In genomic region chr2:134871692-134872489, GRCm38 (mm10) we compare ENCODE assay signal across 12 mouse cellular contexts.
DNase-seq lines count a peak whose midpoint lies in the region; ATAC-seq and TF ChIP-seq lines count a peak whose summit lies in the region.
"Had no signal": no experiment of that assay in that cellular context is flagged by ENCODE, and none has a peak within 500 bp of the region (broad histone marks: within the 10 kb centered on the region; RNA-seq: fewer than 3 reads in every experiment).

No protein-coding gene starts in this region.

- no peak for TF ChIP-seq POLR2A in liver, adult 2 months (IDR thresholded peaks at IDR 0.05; ENCODE audit: extremely low read depth, insufficient read depth, low read length)

- H3K27me3 ChIP-seq in forebrain, embryonic 10.5 days (ENCODE audit: poor library complexity, severe bottlenecking) = no peaks in the 10 kb centered on the region
- no peaks in the 10 kb centered on the region for H3K27me3 ChIP-seq in forebrain, embryonic 14.5 days (replicated peaks; ENCODE audit: control insufficient read depth, insufficient read depth, low read length)
- H3K27me3 ChIP-seq in lung, postnatal 0 days (replicated peaks; ENCODE audit: insufficient read depth, low read length) = no peaks in the 10 kb centered on the region
- no peaks in the 10 kb centered on the region for H3K27me3 ChIP-seq in liver, adult 2 months (ENCODE audit: control insufficient read depth, insufficient read depth, low read length)
- H3K27me3 ChIP-seq in neural tube, embryonic 15.5 days (replicated peaks) = no peaks in the 10 kb centered on the region

- H3K9ac ChIP-seq in forebrain, embryonic 14.5 days (ENCODE audit: low read length) = no peak overlapping the region
- H3K9ac ChIP-seq in lung, postnatal 0 days (replicated peaks; ENCODE audit: low read depth) = no peak overlapping the region
- H3K9ac ChIP-seq in liver, adult 2 months (ENCODE audit: low read depth, low read length) = no peak overlapping the region
- no peak overlapping the region for H3K9ac ChIP-seq in neural tube, embryonic 15.5 days (replicated peaks)

- no peak for TF ChIP-seq EP300 in lung, postnatal 0 days (IDR thresholded peaks at IDR 0.05)

- no peak for TF ChIP-seq CTCF in lung, postnatal 0 days (IDR thresholded peaks at IDR 0.05)
- TF ChIP-seq CTCF in liver, adult 2 months (IDR thresholded peaks at IDR 0.05; ENCODE audit: low read depth, low read length) = no peak

- H3K4me2 ChIP-seq in forebrain, embryonic 14.5 days (ENCODE audit: low read length) = no peak overlapping the region
- H3K4me2 ChIP-seq in lung, postnatal 0 days (replicated peaks; ENCODE audit: low read depth, low read length) = 0 out of 2 replicates have a peak overlapping the region, but pooled peaks have one; percentile 6
- no peak overlapping the region for H3K4me2 ChIP-seq in neural tube, embryonic 15.5 days

- no peaks in the 10 kb centered on the region for H3K36me3 ChIP-seq in forebrain, embryonic 10.5 days (replicated peaks)
- H3K36me3 ChIP-seq in forebrain, embryonic 14.5 days (ENCODE audit: control insufficient read depth, insufficient read depth, low read length) = no peaks in the 10 kb centered on the region
- no peaks in the 10 kb centered on the region for H3K36me3 ChIP-seq in lung, postnatal 0 days (ENCODE audit: insufficient read depth, low read length)
- H3K36me3 ChIP-seq in liver, adult 2 months (ENCODE audit: control insufficient read depth, insufficient read depth, low read length) = no peaks in the 10 kb centered on the region
- no peaks in the 10 kb centered on the region for H3K36me3 ChIP-seq in neural tube, embryonic 15.5 days

- 0 out of 2 replicates have a peak overlapping the region, but pooled peaks have one; percentile 25 for H3K27ac ChIP-seq in forebrain, embryonic 10.5 days
- H3K27ac ChIP-seq in forebrain, embryonic 14.5 days (ENCODE audit: low read depth, low read length) = no peak overlapping the region
- 0 out of 2 replicates have a peak overlapping the region, but pooled peaks have one; percentile 32 for H3K27ac ChIP-seq in lung, postnatal 0 days (ENCODE audit: low read length)
- H3K27ac ChIP-seq in liver, adult 2 months (replicated peaks; ENCODE audit: insufficient read depth, low read depth, low read length) = peak overlapping the region; percentile 25
- H3K27ac ChIP-seq in neural tube, embryonic 15.5 days (replicated peaks) = no peak overlapping the region
- H3K27ac ChIP-seq: kidney, postnatal 0 days; macrophage had no signal

- no peak overlapping the region for H3K4me3 ChIP-seq in forebrain, embryonic 10.5 days
- H3K4me3 ChIP-seq in forebrain, embryonic 14.5 days (ENCODE audit: low read depth, low read length) = no peak overlapping the region
- H3K4me3 ChIP-seq in lung, postnatal 0 days (ENCODE audit: low read depth, low read length) = no peak overlapping the region
- no peak overlapping the region for H3K4me3 ChIP-seq in liver, adult 2 months (ENCODE audit: insufficient read depth, low read depth, low read length)
- H3K4me3 ChIP-seq in neural tube, embryonic 15.5 days (replicated peaks) = no peak overlapping the region

- peaks cover 15% of the 10 kb centered on the region; the same call in 1 of the 2 replicates for H3K79me2 ChIP-seq in liver, adult 2 months (ENCODE audit: control insufficient read depth, insufficient read depth, low read length)

- 85% methylated on average over 9 of the region's 9 CpGs for WGBS in forebrain, embryonic 10.5 days
- 66% methylated on average over 9 of the region's 9 CpGs for WGBS in forebrain, embryonic 14.5 days
- 26% methylated on average over 9 of the region's 9 CpGs for WGBS in lung, postnatal 0 days
- WGBS in liver, adult 2 months = 72% methylated on average over 9 of the region's 9 CpGs
- WGBS in neural tube, embryonic 15.5 days = 52% methylated on average over 9 of the region's 9 CpGs

- DNase-seq in forebrain, embryonic 10.5 days (ENCODE audit: extremely low spot score, low spot score) = no peak
- no peak for DNase-seq in forebrain, embryonic 14.5 days (ENCODE audit: low spot score)
- DNase-seq in lung, postnatal 0 days (ENCODE audit: low spot score) = peak; percentile 31
- DNase-seq in lung, adult 18-20 months = no peak
- no peak for DNase-seq in liver, adult 2 months (ENCODE audit: extremely low read depth, low read depth, low spot score)
- DNase-seq in ovary, postnatal 36 days (ENCODE audit: low spot score) = no peak
- DNase-seq: cerebellum, adult 8-10 months; right cerebral cortex, postnatal 14 days had no signal

- no peak for ATAC-seq in forebrain, embryonic 14.5 days
- peak; percentile 26; the same call in 1 of the 2 replicates for ATAC-seq in lung, postnatal 0 days
- 0 out of 2 replicates have a peak, but pooled peaks have one; percentile 57 for ATAC-seq in neural tube, embryonic 15.5 days (ENCODE audit: low FRiP score)
- ATAC-seq in cerebellum, adult (ENCODE audit: insufficient number of reproducible peaks, low FRiP score, low TSS enrichment) = no peak

- H3K9me3 ChIP-seq in forebrain, embryonic 10.5 days = no peaks in the 10 kb centered on the region
- no peaks in the 10 kb centered on the region for H3K9me3 ChIP-seq in forebrain, embryonic 14.5 days (replicated peaks; ENCODE audit: control insufficient read depth, low read length)
- H3K9me3 ChIP-seq in lung, postnatal 0 days (ENCODE audit: low read length) = no peaks in the 10 kb centered on the region
- no peaks in the 10 kb centered on the region for H3K9me3 ChIP-seq in neural tube, embryonic 15.5 days (replicated peaks)

- no peaks in the 10 kb centered on the region for H3K4me1 ChIP-seq in forebrain, embryonic 10.5 days
- H3K4me1 ChIP-seq in forebrain, embryonic 14.5 days (ENCODE audit: control insufficient read depth, insufficient read depth, low read length) = no peaks in the 10 kb centered on the region
- no peaks in the 10 kb centered on the region for H3K4me1 ChIP-seq in lung, postnatal 0 days (ENCODE audit: insufficient read depth, low read depth, low read length)
- peaks cover 2% of the 10 kb centered on the region; the same call in 1 of the 2 replicates for H3K4me1 ChIP-seq in liver, adult 2 months (ENCODE audit: control insufficient read depth, insufficient read depth, low read length)
- H3K4me1 ChIP-seq in neural tube, embryonic 15.5 days = peaks cover 8% of the 10 kb centered on the region; the same call in 1 of the 2 replicates

Comparison
In these comparisons a context has a peak if more than half of its experiments do, and no peak if none do; other contexts are left out.
1. H3K27ac ChIP-seq: peak in forebrain, embryonic 10.5 days (single experiment), lung, postnatal 0 days (single experiment) and liver, adult 2 months (single experiment); none in forebrain, embryonic 14.5 days (single experiment) and neural tube, embryonic 15.5 days (single experiment).
2. ATAC-seq: peak in lung, postnatal 0 days (single experiment) and neural tube, embryonic 15.5 days (single experiment); none in forebrain, embryonic 14.5 days (single experiment) and cerebellum, adult (single experiment).